22 mouse cellular contexts compared by ENCODE assay signal in the genomic region with DNA sequence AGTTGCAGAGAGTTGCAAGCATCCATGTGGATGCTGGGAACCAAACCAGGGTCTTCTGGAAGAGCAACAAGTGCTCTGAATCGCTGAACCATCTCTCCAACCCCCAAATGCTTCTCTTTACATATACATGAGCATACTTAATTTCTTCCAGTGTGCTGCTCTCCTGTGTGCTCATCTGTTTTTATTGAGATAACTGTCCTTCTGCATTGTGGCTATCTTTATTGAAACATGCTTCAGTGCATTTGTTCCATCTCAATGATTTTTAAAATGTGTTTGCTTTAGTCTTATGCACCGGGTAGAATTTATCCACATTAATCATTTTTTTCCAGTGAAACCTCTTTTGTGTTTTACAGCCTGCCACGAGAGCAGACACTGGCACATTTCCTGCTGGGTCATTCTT.
DNase-seq lines count a peak whose midpoint lies in the region; ATAC-seq and TF ChIP-seq lines count a peak whose summit lies in the region.
"Had no signal": no experiment of that assay in that cellular context is flagged by ENCODE, and none has a peak within 500 bp of the region (broad histone marks: within the 10 kb centered on the region; RNA-seq: fewer than 3 reads in every experiment).

No protein-coding gene starts in this region.

- no peak overlapping the region for H3K27ac ChIP-seq in liver, embryonic 14.5 days
- no peak overlapping the region for H3K27ac ChIP-seq in liver, embryonic 12.5 days
- H3K27ac ChIP-seq in midbrain, embryonic 16.5 days (ENCODE audit: low read length) = no peak overlapping the region
- H3K27ac ChIP-seq: embryonic facial prominence, embryonic 12.5 days; forebrain, embryonic 13.5 days; forebrain, embryonic 15.5 days had no signal

- no peak for TF ChIP-seq EP300 in liver, embryonic 14.5 days (IDR thresholded peaks at IDR 0.05; ENCODE audit: low read depth)

- no peak overlapping the region for H3K4me3 ChIP-seq in liver, embryonic 14.5 days (ENCODE audit: insufficient read depth in 1 of 2, low read depth in 2 of 2, low read length in 2 of 2)
- H3K4me3 ChIP-seq in liver, embryonic 12.5 days = no peak overlapping the region
- no peak overlapping the region for H3K4me3 ChIP-seq in midbrain, embryonic 16.5 days (ENCODE audit: low read depth, low read length)
- H3K4me3 ChIP-seq: embryonic facial prominence, embryonic 12.5 days; forebrain, embryonic 13.5 days; forebrain, embryonic 15.5 days had no signal

- DNase-seq in liver, embryonic 14.5 days (ENCODE audit: low read depth in 3 of 3, low spot score in 3 of 3) = no peak
- DNase-seq in ZHBTc4 (ENCODE audit: low read depth, low spot score) = peak; percentile 13
- no peak for DNase-seq in left cerebral cortex, adult 9 months (ENCODE audit: low spot score in 2 of 2)
- DNase-seq: adrenal gland, adult 2 months; adrenal gland, postnatal 10 days; adrenal gland, postnatal 25 days; B cell, adult 2 months; cerebellum, adult 11 months; cerebellum, adult 18-20 months; cerebellum, adult 8-10 months; cerebellum, adult 9-11 months; cerebellum, postnatal 36 days; embryo, embryonic 11 days; forebrain, postnatal 0 days had no signal

- H3K9me3 ChIP-seq in liver, embryonic 14.5 days (ENCODE audit: control insufficient read depth, low read length) = no peaks in the 10 kb centered on the region
- no peaks in the 10 kb centered on the region for H3K9me3 ChIP-seq in liver, embryonic 12.5 days (replicated peaks)
- H3K9me3 ChIP-seq in midbrain, embryonic 16.5 days (replicated peaks; ENCODE audit: control insufficient read depth, low read length, poor library complexity, severe bottlenecking) = no peaks in the 10 kb centered on the region
- H3K9me3 ChIP-seq: embryonic facial prominence, embryonic 12.5 days; forebrain, embryonic 13.5 days; forebrain, embryonic 15.5 days had no signal

- H3K4me1 ChIP-seq in liver, embryonic 14.5 days (replicated peaks; ENCODE audit: control insufficient read depth in 2 of 2, insufficient read depth in 2 of 2, low read length in 1 of 2) = no peaks in the 10 kb centered on the region
- no peaks in the 10 kb centered on the region for H3K4me1 ChIP-seq in liver, embryonic 12.5 days
- no peaks in the 10 kb centered on the region for H3K4me1 ChIP-seq in midbrain, embryonic 16.5 days (ENCODE audit: control insufficient read depth, insufficient read depth, low read length)
- H3K4me1 ChIP-seq: forebrain, embryonic 13.5 days; forebrain, embryonic 15.5 days had no signal

- 0 out of 2 replicates have a peak, but pooled peaks have one; percentile 11 for TF ChIP-seq CTCF in liver, embryonic 14.5 days (IDR thresholded peaks at IDR 0.05; ENCODE audit: low read depth)

- H3K9ac ChIP-seq in liver, embryonic 14.5 days (replicated peaks) = no peak overlapping the region
- no peak overlapping the region for H3K9ac ChIP-seq in liver, embryonic 12.5 days
- H3K9ac ChIP-seq in midbrain, embryonic 16.5 days (ENCODE audit: low read depth, low read length) = no peak overlapping the region
- H3K9ac ChIP-seq: embryonic facial prominence, embryonic 12.5 days; forebrain, embryonic 13.5 days; forebrain, embryonic 15.5 days; forebrain, postnatal 0 days had no signal

- H3K36me3 ChIP-seq in liver, embryonic 14.5 days (replicated peaks; ENCODE audit: control insufficient read depth, insufficient read depth, low read depth) = no peaks in the 10 kb centered on the region
- no peaks in the 10 kb centered on the region for H3K36me3 ChIP-seq in liver, embryonic 12.5 days
- no peaks in the 10 kb centered on the region for H3K36me3 ChIP-seq in midbrain, embryonic 16.5 days (ENCODE audit: control insufficient read depth, insufficient read depth, low read length)
- H3K36me3 ChIP-seq: embryonic facial prominence, embryonic 12.5 days; forebrain, embryonic 15.5 days; G1E had no signal

- no peaks in the 10 kb centered on the region for H3K27me3 ChIP-seq in liver, embryonic 14.5 days (ENCODE audit: control insufficient read depth, insufficient read depth, low read length)
- H3K27me3 ChIP-seq in liver, embryonic 12.5 days (replicated peaks) = 0 out of 2 replicates have a peak, but pooled peaks cover 2% of the 10 kb centered on the region
- no peaks in the 10 kb centered on the region for H3K27me3 ChIP-seq in midbrain, embryonic 16.5 days (ENCODE audit: control insufficient read depth, insufficient read depth, low read depth, low read length)
- H3K27me3 ChIP-seq: embryonic facial prominence, embryonic 12.5 days; forebrain, embryonic 13.5 days; forebrain, embryonic 15.5 days; Patski had no signal

- ATAC-seq in liver, embryonic 14.5 days (ENCODE audit: insufficient read depth) = no peak
- no peak for ATAC-seq in liver, embryonic 12.5 days
- ATAC-seq in midbrain, embryonic 16.5 days = no peak
- ATAC-seq: CD4-positive, CD25-positive, alpha-beta regulatory T cell, adult 4 months; forebrain, embryonic 13.5 days; forebrain, embryonic 15.5 days; forebrain, postnatal 0 days; Patski had no signal

- H3K4me2 ChIP-seq in liver, embryonic 14.5 days (ENCODE audit: low read depth) = no peak overlapping the region
- no peak overlapping the region for H3K4me2 ChIP-seq in liver, embryonic 12.5 days
- no peak overlapping the region for H3K4me2 ChIP-seq in midbrain, embryonic 16.5 days (ENCODE audit: low read length)
- H3K4me2 ChIP-seq: embryonic facial prominence, embryonic 12.5 days; forebrain, embryonic 13.5 days; forebrain, embryonic 15.5 days had no signal

- WGBS in liver, embryonic 14.5 days (ENCODE audit: insufficient replicate concordance) = 50% methylated on average over 3 of the region's 3 CpGs
- WGBS in liver, embryonic 12.5 days (ENCODE audit: insufficient replicate concordance) = 53% methylated on average over 3 of the region's 3 CpGs
- WGBS in midbrain, embryonic 16.5 days = 57% methylated on average over 3 of the region's 3 CpGs
